Mouse (Mus musculus): Measurements from ENCODE around the gene Cbx4. TPM values are rescaled to one million over a fixed set of nuclear protein-coding genes. Genes with fewer than 3 reads are reported as not detected.

The Cbx4 gene
- total and polyA plus RNA-seq, 2 experiments from 2014 or later: 8.2 to 23.1 TPM

DNA sequence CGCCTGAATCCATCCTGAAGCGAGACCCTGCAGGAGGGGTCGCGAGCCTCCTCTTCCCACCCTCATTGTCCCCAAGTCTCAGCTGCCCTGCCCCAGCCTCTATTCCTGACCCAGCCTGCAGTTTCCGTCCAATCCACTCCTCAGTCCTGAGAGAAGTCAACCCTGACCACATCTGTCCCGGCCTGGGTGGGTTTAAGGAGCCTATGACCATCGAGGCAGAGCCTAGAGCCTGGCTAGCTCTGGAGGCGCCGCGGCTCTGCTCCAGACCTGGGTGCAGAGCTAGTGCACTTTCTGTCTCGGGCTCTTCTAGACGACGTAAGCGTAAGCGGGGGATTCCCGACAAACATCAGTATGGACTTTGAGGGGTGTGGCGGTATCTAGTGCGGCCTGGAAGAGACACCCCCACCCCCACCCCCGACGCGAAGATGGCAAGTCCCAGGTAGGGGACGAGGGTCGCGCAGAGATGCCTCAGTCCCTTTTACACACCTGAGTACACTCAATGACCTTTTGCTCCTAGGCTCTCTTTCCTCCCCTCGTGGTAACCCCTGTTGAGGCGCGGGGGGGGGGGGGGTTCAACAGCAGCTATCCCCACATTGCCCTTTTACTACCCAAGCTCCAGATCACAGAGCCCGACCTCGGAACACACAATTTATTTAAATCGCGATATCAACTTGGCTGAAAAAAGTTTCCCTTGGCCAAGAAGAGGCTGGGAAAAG lies 44.1 kb downstream of the Cbx4 start:
- DNase-seq (ENCODE audit: low spot score): no peak
- H3K27me3 ChIP-seq (ENCODE audit: control insufficient read depth, insufficient read depth, low read length): peaks cover 65% of the 10 kb centered on the region
- H3K4me3 ChIP-seq (ENCODE audit: low read depth, low read length): peak overlapping the region; percentile 74
- no peaks in the 10 kb centered on the region for H3K9me3 ChIP-seq (replicated peaks; ENCODE audit: control insufficient read depth, low read length)
- 1% methylated on average over 29 of the region's 31 CpGs for WGBS
- ATAC-seq (ENCODE audit: insufficient read depth, low read depth): no peak
- peaks cover 19% of the 10 kb centered on the region for H3K4me1 ChIP-seq (ENCODE audit: control insufficient read depth, insufficient read depth)
- H3K36me3 ChIP-seq (replicated peaks; ENCODE audit: control insufficient read depth, insufficient read depth, low read length): peaks cover 8% of the 10 kb centered on the region
- no peak for TF ChIP-seq CTCF (IDR thresholded peaks at IDR 0.05; ENCODE audit: low read depth)
- no peak for TF ChIP-seq EP300 (IDR thresholded peaks at IDR 0.05; ENCODE audit: low read depth)
- H3K4me2 ChIP-seq (ENCODE audit: low read depth, low read length): peak overlapping the region; percentile 96
- 0 out of 2 replicates have a peak overlapping the region, but pooled peaks have one; percentile 8 for H3K9ac ChIP-seq (replicated peaks; ENCODE audit: low read depth, low read length)
- no peak overlapping the region for H3K27ac ChIP-seq (ENCODE audit: low read depth)

DNA sequence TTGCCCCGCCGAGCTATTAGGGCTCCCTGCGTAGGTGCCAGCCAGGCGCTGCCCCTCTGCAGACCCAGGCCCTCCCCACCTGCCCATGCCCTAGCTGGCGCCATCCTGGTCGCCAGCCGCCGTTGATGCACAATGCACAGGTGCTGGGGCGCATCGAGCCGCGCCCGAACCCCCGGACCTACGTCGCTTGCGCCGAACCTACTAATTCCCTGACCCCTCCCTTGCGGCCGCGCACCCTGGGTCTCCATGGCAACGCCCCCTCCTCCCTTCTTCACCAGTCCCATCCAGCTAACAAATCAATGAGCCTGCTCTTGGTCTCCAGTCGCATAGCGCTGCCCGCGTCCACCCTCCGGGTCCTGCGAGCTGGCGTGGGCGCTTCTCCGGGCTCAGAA lies 44.7 kb downstream of the Cbx4 start:
- no peak; the same call in 1 of the 2 replicates for TF ChIP-seq EP300 (IDR thresholded peaks at IDR 0.05; ENCODE audit: low read depth)
- TF ChIP-seq CTCF (IDR thresholded peaks at IDR 0.05; ENCODE audit: low read depth): no peak
- H3K27ac ChIP-seq (ENCODE audit: low read depth): no peak overlapping the region
- DNase-seq (ENCODE audit: low spot score): no peak
- H3K4me3 ChIP-seq (ENCODE audit: low read depth, low read length): peak overlapping the region; percentile 74
- peaks cover 15% of the 10 kb centered on the region for H3K4me1 ChIP-seq (ENCODE audit: control insufficient read depth, insufficient read depth)
- H3K36me3 ChIP-seq (replicated peaks; ENCODE audit: control insufficient read depth, insufficient read depth, low read length): peaks cover 8% of the 10 kb centered on the region
- 0 out of 2 replicates have a peak overlapping the region, but pooled peaks have one; percentile 33 for H3K9ac ChIP-seq (replicated peaks; ENCODE audit: low read depth, low read length)
- peak overlapping the region; percentile 96 for H3K4me2 ChIP-seq (ENCODE audit: low read depth, low read length)
- H3K9me3 ChIP-seq (replicated peaks; ENCODE audit: control insufficient read depth, low read length): no peaks in the 10 kb centered on the region
- peak; percentile 11; the same call in 1 of the 2 replicates for ATAC-seq (ENCODE audit: insufficient read depth, low read depth)
- H3K27me3 ChIP-seq (ENCODE audit: control insufficient read depth, insufficient read depth, low read length): peaks cover 65% of the 10 kb centered on the region
- WGBS: 0% methylated on average over 30 of the region's 31 CpGs

DNA sequence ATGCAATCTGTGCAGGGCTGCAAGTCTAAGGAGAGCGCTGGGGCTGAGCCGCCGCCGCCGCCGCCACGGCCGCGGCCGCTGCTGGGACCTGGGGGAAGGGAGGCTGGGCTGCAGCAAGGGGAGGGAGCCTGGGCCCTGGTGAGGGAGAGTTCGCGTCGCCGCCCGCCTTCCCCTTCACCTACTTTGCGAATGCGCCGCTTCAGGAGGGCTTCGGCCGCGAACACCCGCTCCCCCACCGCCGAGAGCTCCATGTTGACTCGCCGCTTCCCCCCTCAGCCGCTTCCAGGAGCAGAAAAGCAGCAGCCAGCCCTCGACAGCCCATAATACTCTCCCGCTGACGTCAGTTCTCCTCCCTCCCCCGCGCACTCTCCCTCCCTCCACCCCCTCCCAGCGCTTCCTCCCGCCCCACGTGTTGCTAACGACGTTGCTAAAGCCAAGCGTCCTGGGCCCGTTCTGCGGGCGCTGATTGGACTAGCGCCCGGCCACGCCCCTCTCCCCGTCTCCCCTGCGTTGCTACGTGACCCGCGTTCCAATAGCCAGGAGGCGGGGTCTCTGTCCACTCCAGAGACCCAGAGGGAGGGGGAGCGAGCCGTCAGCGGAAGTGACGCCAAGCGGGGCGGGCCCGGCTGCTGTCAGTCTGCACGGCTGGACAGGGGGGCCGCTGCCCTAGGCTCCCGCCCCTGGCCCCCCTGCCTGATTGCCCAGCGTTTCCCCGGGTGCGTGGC lies 45.3 kb downstream of the Cbx4 start, which contains the start of gene Cbx8:
Cbx8 (minus strand) TSS at position 370 of the 725 bp plus-strand sequence.
- WGBS: 1% methylated on average over 55 of the region's 63 CpGs
- peak within 1 kb of the TSS; percentile 74 for H3K4me3 ChIP-seq (ENCODE audit: low read depth, low read length)
- no peaks in the 10 kb centered on the region for H3K9me3 ChIP-seq (replicated peaks; ENCODE audit: control insufficient read depth, low read length)
- H3K27ac ChIP-seq (ENCODE audit: low read depth): peak within 1 kb of the TSS; percentile 85
- ATAC-seq (ENCODE audit: insufficient read depth, low read depth): peak; percentile 96
- peak; percentile 98 for DNase-seq (ENCODE audit: low spot score)
- peaks cover 8% of the 10 kb centered on the region for H3K36me3 ChIP-seq (replicated peaks; ENCODE audit: control insufficient read depth, insufficient read depth, low read length)
- H3K4me2 ChIP-seq (ENCODE audit: low read depth, low read length): peak within 1 kb of the TSS; percentile 96
- H3K9ac ChIP-seq (replicated peaks; ENCODE audit: low read depth, low read length): peak within 1 kb of the TSS; percentile 68
- peaks cover 15% of the 10 kb centered on the region for H3K4me1 ChIP-seq (ENCODE audit: control insufficient read depth, insufficient read depth)
- TF ChIP-seq CTCF (IDR thresholded peaks at IDR 0.05; ENCODE audit: low read depth): no peak
- no peak for TF ChIP-seq EP300 (IDR thresholded peaks at IDR 0.05; ENCODE audit: low read depth)
- H3K27me3 ChIP-seq (ENCODE audit: control insufficient read depth, insufficient read depth, low read length): peaks cover 65% of the 10 kb centered on the region

DNA sequence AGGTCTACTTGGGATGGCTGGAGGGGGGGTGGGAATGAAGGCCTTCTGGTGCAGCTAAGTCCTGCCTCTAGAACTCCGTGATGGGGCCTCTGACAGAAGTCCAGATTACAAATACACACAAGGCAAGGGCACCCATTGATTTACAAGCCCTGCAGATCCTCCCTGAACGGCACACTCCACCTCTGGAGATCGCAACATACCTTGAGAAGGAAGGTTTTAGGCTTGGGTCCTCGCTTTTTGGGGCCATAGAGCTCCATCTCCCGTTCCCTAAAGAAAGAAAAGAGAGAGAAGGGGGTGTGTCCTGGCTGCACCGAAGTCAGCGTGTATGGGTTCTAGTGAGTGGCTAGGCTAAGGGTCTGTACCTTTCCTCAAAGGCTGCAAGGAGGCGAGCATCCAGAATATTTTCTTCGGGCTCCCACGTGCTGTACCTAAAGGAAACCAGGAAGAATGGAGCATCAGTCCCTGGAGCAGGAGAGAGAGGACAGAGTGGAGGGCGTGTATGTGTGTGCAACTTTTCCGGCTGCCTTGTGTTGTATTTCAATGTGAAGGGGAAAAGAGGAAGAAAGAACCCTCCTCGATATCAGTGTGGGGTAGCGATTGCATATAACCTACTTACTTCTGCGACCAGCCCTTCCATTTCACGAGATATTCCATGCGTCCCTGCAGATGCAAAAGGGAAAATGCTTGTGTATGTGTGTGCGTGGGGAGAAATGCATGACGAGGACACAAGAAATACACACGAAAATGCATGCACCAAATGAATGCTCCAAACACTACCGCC lies 46.1 kb downstream of the Cbx4 start:
- peaks cover 8% of the 10 kb centered on the region for H3K36me3 ChIP-seq (replicated peaks; ENCODE audit: control insufficient read depth, insufficient read depth, low read length)
- H3K4me1 ChIP-seq (ENCODE audit: control insufficient read depth, insufficient read depth): peaks cover 15% of the 10 kb centered on the region
- TF ChIP-seq EP300 (IDR thresholded peaks at IDR 0.05; ENCODE audit: low read depth): no peak
- no peak for TF ChIP-seq CTCF (IDR thresholded peaks at IDR 0.05; ENCODE audit: low read depth)
- ATAC-seq (ENCODE audit: insufficient read depth, low read depth): no peak
- H3K4me2 ChIP-seq (ENCODE audit: low read depth, low read length): peak overlapping the region; percentile 75
- 22% methylated on average over 21 of the region's 21 CpGs for WGBS
- H3K9me3 ChIP-seq (replicated peaks; ENCODE audit: control insufficient read depth, low read length): no peaks in the 10 kb centered on the region
- peaks cover 66% of the 10 kb centered on the region for H3K27me3 ChIP-seq (ENCODE audit: control insufficient read depth, insufficient read depth, low read length)
- no peak overlapping the region for H3K27ac ChIP-seq (ENCODE audit: low read depth)
- DNase-seq (ENCODE audit: low spot score): no peak
- H3K4me3 ChIP-seq (ENCODE audit: low read depth, low read length): peak overlapping the region; percentile 74
- peak overlapping the region; percentile 68 for H3K9ac ChIP-seq (replicated peaks; ENCODE audit: low read depth, low read length)

Measured in heart, postnatal 0 days (tissue).